Mouse (Mus musculus) liver, postnatal 0 days (tissue): ENCODE measurements around the gene Tmem248.

Source experiments
- CTCF ChIP-seq: sonication (generic); IDR thresholded peaks from 2 replicates; pipeline ENCODE4 v1.5.1; 2016; ENCODE audit warnings: antibody characterized with exemption, low read depth
- EP300 ChIP-seq: IDR thresholded peaks from 2 replicates; pipeline ENCODE4 v1.6.1; 2016; ENCODE audit warnings: antibody characterized with exemption, low read depth, mild to moderate bottlenecking

DNA sequence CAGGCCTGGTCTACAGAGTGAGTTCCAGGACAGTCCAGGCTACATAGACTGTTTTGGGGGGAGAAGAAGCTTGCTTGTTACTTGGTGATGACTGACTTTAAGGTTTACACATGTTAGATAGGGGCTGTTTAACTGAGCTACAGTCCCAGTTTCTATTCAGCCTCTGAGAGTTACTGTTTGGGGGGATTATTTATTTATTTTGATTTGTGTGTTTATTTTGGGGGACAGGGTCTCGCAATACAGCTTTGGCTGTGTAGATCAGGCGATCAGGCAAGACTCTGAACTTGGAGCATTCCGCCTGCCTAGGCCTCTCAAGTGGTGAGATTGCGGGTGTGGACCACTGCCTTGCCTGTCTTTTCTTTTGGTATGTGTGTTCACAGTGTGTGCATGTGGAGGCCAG lies 43.9 kb upstream of the Tmem248 start:
- TF ChIP-seq EP300 (no peak), CTCF (no peak)
